Mouse (Mus musculus): ENCODE data around the gene Sema4a. TPM values are rescaled to one million over a fixed set of nuclear protein-coding genes. Genes with fewer than 3 reads are reported as not detected.

The Sema4a gene
- polyA plus RNA-seq, 1 experiment, result 2.3 TPM

- Histone ChIP-seq H3K4me1 (ENCODE audit: control insufficient read depth, insufficient read depth, low read length) (no peaks in the 10 kb centered on the region), H3K4me3 (ENCODE audit: low read depth, low read length) (no peak overlapping the region), H3K36me3 (ENCODE audit: control insufficient read depth, insufficient read depth, low read length, poor library complexity, severe bottlenecking) (no peaks in the 10 kb centered on the region), H3K27ac (ENCODE audit: insufficient read depth, low read length) (no peak overlapping the region), H3K9me3 (replicated peaks; ENCODE audit: control insufficient read depth, insufficient read depth, low read length, poor library complexity, severe bottlenecking) (no peaks in the 10 kb centered on the region), H3K27me3 (ENCODE audit: control insufficient read depth, insufficient read depth, low read length, poor library complexity, severe bottlenecking) (no peaks in the 10 kb centered on the region), H3K9ac (ENCODE audit: low read depth, poor library complexity, severe bottlenecking) (no peak overlapping the region)
- TF ChIP-seq POLR2A (IDR thresholded peaks at IDR 0.05; ENCODE audit: insufficient read depth, low read length), result no peak
- TF ChIP-seq CTCF (IDR thresholded peaks at IDR 0.05; ENCODE audit: low read depth, low read length), result peak; percentile 95
- TF ChIP-seq EP300 (IDR thresholded peaks at IDR 0.05; ENCODE audit: insufficient read depth, low read depth, low read length), result no peak
These were observed 6.3 kb upstream of the Sema4a start for GRCm38 (mm10) chr3:88467116-88467824.

- no peak overlapping the region for H3K27ac ChIP-seq (ENCODE audit: insufficient read depth, low read length)
- no peaks in the 10 kb centered on the region for H3K36me3 ChIP-seq (ENCODE audit: control insufficient read depth, insufficient read depth, low read length, poor library complexity, severe bottlenecking)
- TF ChIP-seq EP300 (IDR thresholded peaks at IDR 0.05; ENCODE audit: insufficient read depth, low read depth, low read length), result no peak
- no peak for TF ChIP-seq CTCF (IDR thresholded peaks at IDR 0.05; ENCODE audit: low read depth, low read length)
- TF ChIP-seq POLR2A (IDR thresholded peaks at IDR 0.05; ENCODE audit: insufficient read depth, low read length), result no peak
- H3K9me3 ChIP-seq (replicated peaks; ENCODE audit: control insufficient read depth, insufficient read depth, low read length, poor library complexity, severe bottlenecking), result no peaks in the 10 kb centered on the region
- H3K9ac ChIP-seq (ENCODE audit: low read depth, poor library complexity, severe bottlenecking), result no peak overlapping the region
- H3K27me3 ChIP-seq (ENCODE audit: control insufficient read depth, insufficient read depth, low read length, poor library complexity, severe bottlenecking), result no peaks in the 10 kb centered on the region
- no peaks in the 10 kb centered on the region for H3K4me1 ChIP-seq (ENCODE audit: control insufficient read depth, insufficient read depth, low read length)
- no peak overlapping the region for H3K4me3 ChIP-seq (ENCODE audit: low read depth, low read length)
These were observed 4.1 kb upstream of the Sema4a start for GRCm38 (mm10) chr3:88465127-88465526.

- H3K9ac ChIP-seq (ENCODE audit: low read depth, poor library complexity, severe bottlenecking), result no peak overlapping the region
- no peak overlapping the region for H3K27ac ChIP-seq (ENCODE audit: insufficient read depth, low read length)
- H3K27me3 ChIP-seq (ENCODE audit: control insufficient read depth, insufficient read depth, low read length, poor library complexity, severe bottlenecking), result no peaks in the 10 kb centered on the region
These were observed 3.4 kb upstream of the Sema4a start for GRCm38 (mm10) chr3:88464425-88464824.

GRCm38 (mm10) chr3:88460029-88460428 lies 953 bp downstream of the Sema4a start:
- Histone ChIP-seq H3K27me3 (ENCODE audit: control insufficient read depth, insufficient read depth, low read length, poor library complexity, severe bottlenecking) (no peaks in the 10 kb centered on the region), H3K9ac (ENCODE audit: low read depth, poor library complexity, severe bottlenecking) (no peak overlapping the region), H3K27ac (ENCODE audit: insufficient read depth, low read length) (no peak overlapping the region), H3K36me3 (ENCODE audit: control insufficient read depth, insufficient read depth, low read length, poor library complexity, severe bottlenecking) (no peaks in the 10 kb centered on the region), H3K4me1 (ENCODE audit: control insufficient read depth, insufficient read depth, low read length) (no peaks in the 10 kb centered on the region), H3K4me3 (ENCODE audit: low read depth, low read length) (no peak overlapping the region), H3K9me3 (replicated peaks; ENCODE audit: control insufficient read depth, insufficient read depth, low read length, poor library complexity, severe bottlenecking) (no peaks in the 10 kb centered on the region)
- TF ChIP-seq CTCF (IDR thresholded peaks at IDR 0.05; ENCODE audit: low read depth, low read length) (no peak), POLR2A (IDR thresholded peaks at IDR 0.05; ENCODE audit: insufficient read depth, low read length) (no peak), EP300 (IDR thresholded peaks at IDR 0.05; ENCODE audit: insufficient read depth, low read depth, low read length) (no peak)

More at GRCm38 (mm10) chr3:88464425-88464824, 3.4 kb upstream of the Sema4a start:
- no peak for TF ChIP-seq EP300 (IDR thresholded peaks at IDR 0.05; ENCODE audit: insufficient read depth, low read depth, low read length)
- TF ChIP-seq POLR2A (IDR thresholded peaks at IDR 0.05; ENCODE audit: insufficient read depth, low read length), result no peak
- TF ChIP-seq CTCF (IDR thresholded peaks at IDR 0.05; ENCODE audit: low read depth, low read length), result no peak
- no peaks in the 10 kb centered on the region for H3K4me1 ChIP-seq (ENCODE audit: control insufficient read depth, insufficient read depth, low read length)
- H3K36me3 ChIP-seq (ENCODE audit: control insufficient read depth, insufficient read depth, low read length, poor library complexity, severe bottlenecking), result no peaks in the 10 kb centered on the region
- H3K9me3 ChIP-seq (replicated peaks; ENCODE audit: control insufficient read depth, insufficient read depth, low read length, poor library complexity, severe bottlenecking), result no peaks in the 10 kb centered on the region
- H3K4me3 ChIP-seq (ENCODE audit: low read depth, low read length), result no peak overlapping the region

- Histone ChIP-seq H3K9ac (ENCODE audit: low read depth, poor library complexity, severe bottlenecking) (no peak overlapping the region), H3K4me1 (ENCODE audit: control insufficient read depth, insufficient read depth, low read length) (no peaks in the 10 kb centered on the region), H3K9me3 (replicated peaks; ENCODE audit: control insufficient read depth, insufficient read depth, low read length, poor library complexity, severe bottlenecking) (no peaks in the 10 kb centered on the region), H3K36me3 (ENCODE audit: control insufficient read depth, insufficient read depth, low read length, poor library complexity, severe bottlenecking) (no peaks in the 10 kb centered on the region), H3K4me3 (ENCODE audit: low read depth, low read length) (no peak overlapping the region), H3K27me3 (ENCODE audit: control insufficient read depth, insufficient read depth, low read length, poor library complexity, severe bottlenecking) (no peaks in the 10 kb centered on the region), H3K27ac (ENCODE audit: insufficient read depth, low read length) (no peak overlapping the region)
- TF ChIP-seq POLR2A (IDR thresholded peaks at IDR 0.05; ENCODE audit: insufficient read depth, low read length) (no peak), CTCF (IDR thresholded peaks at IDR 0.05; ENCODE audit: low read depth, low read length) (no peak), EP300 (IDR thresholded peaks at IDR 0.05; ENCODE audit: insufficient read depth, low read depth, low read length) (no peak)
These were observed 2.2 kb downstream of the Sema4a start for GRCm38 (mm10) chr3:88458778-88459219.

- H3K27me3 ChIP-seq (ENCODE audit: control insufficient read depth, insufficient read depth, low read length, poor library complexity, severe bottlenecking), result no peaks in the 10 kb centered on the region
- H3K27ac ChIP-seq (ENCODE audit: insufficient read depth, low read length), result no peak overlapping the region
- TF ChIP-seq EP300 (IDR thresholded peaks at IDR 0.05; ENCODE audit: insufficient read depth, low read depth, low read length) (no peak), CTCF (IDR thresholded peaks at IDR 0.05; ENCODE audit: low read depth, low read length) (no peak), POLR2A (IDR thresholded peaks at IDR 0.05; ENCODE audit: insufficient read depth, low read length) (no peak)
These were observed 4.0 kb downstream of the Sema4a start for GRCm38 (mm10) chr3:88456746-88457532.

More at GRCm38 (mm10) chr3:88456746-88457532, 4.0 kb downstream of the Sema4a start:
- no peaks in the 10 kb centered on the region for H3K9me3 ChIP-seq (replicated peaks; ENCODE audit: control insufficient read depth, insufficient read depth, low read length, poor library complexity, severe bottlenecking)
- no peak overlapping the region for H3K9ac ChIP-seq (ENCODE audit: low read depth, poor library complexity, severe bottlenecking)
- H3K4me1 ChIP-seq (ENCODE audit: control insufficient read depth, insufficient read depth, low read length), result no peaks in the 10 kb centered on the region
- H3K4me3 ChIP-seq (ENCODE audit: low read depth, low read length), result no peak overlapping the region
- no peaks in the 10 kb centered on the region for H3K36me3 ChIP-seq (ENCODE audit: control insufficient read depth, insufficient read depth, low read length, poor library complexity, severe bottlenecking)
